Mouse (Mus musculus) urinary bladder, postnatal 25 days (tissue): Measurements from ENCODE around the gene Gm17332.
"Not testable (repeated sequence)": the region's sequence is repeated elsewhere in the genome, so short reads cannot be mapped to it uniquely, and the experiment has no call there.

Experiments used
- DNase-seq: peaks from one replicate; pipeline ENCODE4 v3.0.0; 2022; ENCODE audit warnings: low spot score

The Gm17332 gene

DNA sequence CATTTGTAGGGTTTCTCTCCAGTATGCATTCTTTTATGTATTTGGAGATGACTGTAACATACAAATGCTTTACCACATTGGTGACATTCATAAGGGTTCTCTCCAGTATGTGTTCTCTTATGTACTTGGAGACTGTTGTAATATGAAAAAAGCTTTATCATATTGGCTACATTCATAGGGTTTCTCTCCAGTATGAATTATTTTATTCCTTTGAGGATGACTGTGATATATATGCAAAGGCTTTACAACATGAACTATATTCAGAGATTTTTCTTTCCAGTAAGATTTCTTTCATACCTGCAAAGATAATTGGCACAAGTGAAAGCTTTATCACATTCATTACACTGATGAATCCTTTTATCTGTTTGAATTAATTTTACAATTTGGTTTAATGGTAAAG is at the start of gene Gm17332:
Gene Gm17332 (minus strand): TSS at position 101 of the 400 bp plus-strand sequence.
- DNase-seq, result no peak

DNA sequence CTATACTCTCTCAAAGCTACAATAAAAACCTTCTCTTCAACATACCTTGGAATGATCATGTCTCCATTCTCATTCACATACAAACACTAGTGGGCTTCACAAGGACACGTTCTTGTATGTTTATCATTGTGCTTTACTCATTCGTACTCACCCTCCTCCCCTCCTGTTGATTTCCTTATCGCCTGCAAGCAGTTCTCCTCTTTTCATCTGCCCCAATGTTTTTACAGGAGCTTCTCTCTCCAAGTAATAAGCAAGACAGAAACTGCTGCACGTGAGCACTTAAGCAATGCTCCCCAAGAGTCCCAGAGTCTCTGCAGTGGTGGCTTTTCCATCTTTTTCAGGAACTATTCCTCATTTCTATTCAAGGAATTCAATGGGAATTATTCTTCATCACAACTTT is 47.7 kb upstream of the Gm17332 start:
- no peak for DNase-seq

DNA sequence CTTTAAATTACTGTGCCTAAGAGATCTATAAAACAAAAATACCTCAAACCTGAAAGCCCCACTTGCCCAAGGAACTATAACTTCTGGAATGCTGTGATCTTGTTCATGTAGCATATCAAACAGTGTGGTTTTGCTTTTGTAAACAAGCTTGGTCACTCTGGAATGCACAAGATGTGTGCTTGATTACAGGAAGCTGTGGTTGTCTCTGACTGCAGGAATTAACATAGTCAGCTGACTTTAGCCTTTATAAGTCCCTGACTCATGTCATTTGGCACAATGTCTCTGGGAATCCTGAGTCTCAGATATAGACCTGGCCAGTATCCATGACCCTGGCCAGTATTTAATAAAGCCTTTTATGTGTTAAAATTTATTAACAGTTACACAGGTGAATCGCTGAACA is 43.1 kb upstream of the Gm17332 start:
- DNase-seq, result no peak

DNA sequence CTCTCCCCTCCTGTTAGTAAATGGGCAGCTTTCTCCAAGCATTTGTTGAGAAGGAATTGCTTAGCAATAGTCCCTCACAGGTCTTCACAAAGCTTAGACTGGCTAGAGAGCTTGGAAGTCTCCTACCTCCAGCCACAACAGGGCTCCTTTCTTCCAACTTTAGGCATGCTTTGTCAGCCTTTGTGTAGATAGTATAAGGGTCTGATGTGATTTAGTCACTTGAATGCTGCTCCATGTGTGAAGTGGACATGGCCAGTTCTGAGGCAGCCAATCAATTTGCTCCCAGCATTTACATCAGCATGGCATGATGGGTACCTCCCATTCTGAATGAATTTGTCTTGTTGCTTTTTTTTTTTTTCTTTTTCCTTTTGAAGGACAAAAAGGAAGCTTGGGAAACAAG is 35.7 kb upstream of the Gm17332 start:
- no peak for DNase-seq

DNA sequence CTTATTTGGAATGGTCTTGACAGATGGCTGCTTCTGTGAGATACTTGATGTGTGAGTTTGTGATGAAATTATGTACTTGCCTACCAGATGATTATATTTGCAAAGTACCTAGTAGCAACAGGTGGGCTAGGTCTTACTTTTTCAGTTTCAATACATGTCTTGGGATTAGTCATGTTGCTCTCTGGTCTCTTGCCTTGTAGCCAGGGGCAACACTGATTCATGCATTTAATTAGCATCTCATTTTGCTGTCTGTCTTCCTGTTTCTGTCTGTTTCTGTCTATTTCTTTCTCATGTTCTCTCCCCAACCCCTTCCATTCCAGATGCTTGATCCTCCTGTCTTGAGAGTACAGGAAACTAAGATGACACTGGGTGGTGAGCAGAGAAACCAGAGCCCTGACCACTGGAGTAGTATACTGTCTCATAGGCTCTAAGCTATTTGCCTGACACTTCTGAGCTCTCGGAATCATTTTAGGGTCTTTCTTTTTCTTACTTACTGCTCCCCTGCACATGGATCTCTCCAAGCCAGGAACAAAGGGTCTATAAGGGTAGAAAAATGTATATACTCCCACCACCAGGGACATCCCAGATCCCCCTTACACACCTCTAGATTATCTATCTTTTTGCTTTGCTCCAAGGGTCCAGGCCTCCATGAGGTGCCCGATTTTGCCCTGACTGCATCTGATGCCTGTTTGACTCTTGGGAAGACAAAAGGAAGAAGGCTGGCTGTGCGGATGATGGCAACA is 13.5 kb upstream of the Gm17332 start:
- no peak for DNase-seq

DNA sequence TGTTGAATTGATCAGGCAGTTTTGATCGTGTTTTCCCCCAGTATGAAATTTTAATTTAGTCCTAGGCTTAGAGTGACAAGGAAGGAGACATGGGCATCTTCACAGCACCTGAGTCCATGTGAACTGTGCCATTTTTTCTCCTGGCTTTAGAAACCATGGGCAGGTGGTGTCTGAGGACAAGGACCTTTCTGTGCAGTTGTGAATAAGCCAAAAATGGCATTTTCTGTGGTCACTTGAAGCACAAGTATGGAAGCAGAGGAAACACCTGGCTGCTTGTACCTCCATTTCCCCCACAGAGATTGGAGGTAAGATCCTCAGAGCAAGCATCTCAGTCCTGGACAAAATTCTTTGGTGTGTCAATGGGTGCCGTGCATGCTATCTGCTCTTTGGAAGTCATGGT is 12.5 kb upstream of the Gm17332 start:
- DNase-seq, result no peak

DNA sequence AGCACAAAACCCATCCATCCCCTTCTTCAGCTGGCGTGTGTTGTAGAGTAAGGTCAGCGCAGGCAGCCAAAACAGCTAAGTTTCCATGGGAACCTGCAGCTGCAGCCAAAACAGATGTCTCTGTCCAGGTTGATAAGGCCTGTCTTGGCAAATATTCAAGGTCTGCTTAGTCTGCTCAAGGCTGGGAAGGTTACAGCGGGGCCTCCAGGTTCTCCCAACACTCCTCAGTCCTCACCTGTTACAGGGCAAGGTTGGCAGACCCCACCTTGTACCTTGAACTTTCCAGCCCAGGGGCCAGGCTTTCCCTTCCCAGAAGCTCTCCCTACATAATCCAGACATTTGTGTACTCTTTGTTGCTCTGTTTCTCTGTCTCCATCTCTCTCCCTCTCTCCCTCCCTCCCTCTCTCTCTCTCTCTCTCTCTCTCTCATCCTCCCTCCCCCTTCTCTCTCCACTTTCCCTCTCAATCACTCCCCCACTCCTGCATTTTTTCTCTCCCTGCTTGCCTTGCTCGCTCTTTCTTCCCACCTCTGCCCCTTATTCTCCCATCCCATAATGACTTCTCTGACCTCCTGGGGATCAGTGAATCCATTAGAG is 12.1 kb downstream of the Gm17332 start:
- no peak for DNase-seq

DNA sequence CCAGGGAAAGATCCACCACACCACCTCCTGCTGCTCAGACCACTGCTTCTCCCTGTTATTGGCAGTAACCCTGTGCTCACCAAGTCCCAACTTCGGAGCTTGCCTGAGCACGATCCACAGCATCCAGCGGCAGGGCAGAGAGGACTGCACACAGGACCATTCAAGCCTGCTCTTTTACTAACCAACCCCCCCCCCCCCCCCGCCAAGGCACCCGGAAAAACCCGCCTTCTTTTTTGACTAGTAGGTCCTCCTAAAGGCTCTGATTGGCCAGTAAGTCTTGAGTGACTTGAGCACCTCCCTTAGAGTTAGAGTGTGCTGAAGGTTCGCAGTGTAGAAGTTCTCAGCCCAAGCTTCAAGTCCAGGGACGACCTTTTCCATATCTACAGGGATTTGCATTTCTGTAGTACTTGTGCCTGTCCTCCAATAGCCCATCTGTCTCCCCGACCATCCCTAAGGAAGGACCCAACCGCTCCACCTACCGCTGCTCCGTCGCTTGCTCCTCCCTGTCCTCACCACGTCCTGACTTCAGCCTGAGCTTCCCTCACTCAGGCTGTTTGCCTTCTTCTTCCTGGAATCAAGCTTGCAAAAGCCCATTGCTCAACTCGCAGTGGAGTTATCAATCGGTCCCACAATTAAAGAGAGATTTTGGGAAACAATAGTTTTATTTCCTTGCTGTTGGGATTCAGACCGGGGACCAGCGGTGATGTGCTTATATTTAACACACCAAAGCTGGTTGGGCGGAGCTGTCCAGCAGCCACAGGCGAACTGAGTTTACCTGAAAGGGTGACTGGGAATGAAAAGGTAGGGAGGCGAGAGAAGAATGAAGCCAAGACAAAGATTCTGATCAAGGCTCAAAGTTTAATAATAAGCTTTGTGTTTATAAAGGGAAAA is 12.9 kb downstream of the Gm17332 start:
- DNase-seq, result no peak

DNA sequence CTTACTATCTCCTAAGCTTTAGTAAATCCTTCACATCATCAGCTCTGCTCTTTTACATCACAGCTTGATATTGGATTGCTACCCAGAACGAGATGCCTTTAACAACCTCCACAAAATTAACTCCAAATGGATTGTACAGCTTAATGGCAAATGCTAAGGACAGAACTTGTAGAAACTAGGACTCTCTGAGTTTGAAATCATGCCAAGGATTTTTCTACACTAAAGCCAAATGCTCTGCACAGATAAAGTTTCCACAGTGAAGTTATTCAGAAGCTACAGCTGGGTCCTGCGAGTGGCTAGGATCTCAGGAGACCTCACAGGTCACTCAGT is 13.5 kb downstream of the Gm17332 start:
- no peak for DNase-seq

DNA sequence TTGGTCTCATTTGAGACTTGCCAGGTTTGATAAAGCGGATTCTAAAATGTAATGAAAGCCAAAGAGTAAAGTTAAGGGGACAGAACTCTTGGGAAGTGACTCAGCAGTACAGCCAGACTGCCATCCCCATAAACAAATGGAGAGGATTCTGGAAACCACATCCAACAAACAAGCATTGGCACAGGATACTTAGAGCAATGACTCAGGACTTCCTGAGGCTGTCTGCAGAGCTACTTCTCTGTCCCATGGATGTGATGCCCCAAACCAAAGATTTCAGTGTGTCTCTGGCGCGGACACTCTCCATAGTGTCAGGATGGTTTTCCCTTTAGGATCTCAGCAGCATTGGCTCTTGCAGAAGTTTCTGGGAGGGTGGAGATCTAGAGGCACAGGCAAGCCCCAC is 25.2 kb downstream of the Gm17332 start:
- no peak for DNase-seq

DNA sequence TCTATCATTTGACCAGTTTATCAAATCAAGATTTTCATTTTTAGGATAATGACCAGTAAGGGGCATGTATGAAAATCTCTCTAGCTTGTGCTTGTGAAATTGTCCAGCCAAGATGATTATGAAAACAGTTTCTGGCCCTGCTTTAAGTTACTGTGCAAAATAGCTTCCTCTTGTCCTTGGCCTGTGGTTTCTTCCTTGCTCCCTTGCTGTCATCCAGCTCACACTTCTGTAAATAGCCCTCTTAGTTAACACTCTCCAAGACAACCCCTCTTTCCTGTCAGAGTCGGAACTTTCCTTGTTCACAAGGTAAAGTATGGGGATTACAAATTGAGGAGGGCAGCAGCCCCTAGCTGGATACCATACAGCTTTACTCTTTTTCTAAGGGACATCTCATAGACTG is 43.9 kb downstream of the Gm17332 start:
- DNase-seq, result not testable (repeated sequence)

DNA sequence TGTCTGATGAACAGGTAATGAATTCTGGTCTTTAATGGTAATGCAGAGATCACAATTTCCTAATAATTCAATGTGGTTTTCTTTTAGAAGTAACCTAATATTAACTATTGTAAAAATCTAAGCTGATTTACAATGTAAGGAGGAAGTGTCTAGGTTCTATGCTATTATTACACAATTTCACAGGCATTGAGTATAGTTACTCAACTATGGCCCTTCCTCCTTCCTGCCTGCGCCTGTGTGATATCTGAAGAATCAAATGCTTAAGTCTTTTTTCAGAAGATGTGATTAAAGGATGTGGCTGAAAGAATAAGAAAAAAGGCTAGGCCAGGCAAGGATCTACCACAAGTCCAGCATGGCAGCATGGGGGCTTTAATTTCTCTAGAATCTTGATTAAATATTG is 47.4 kb downstream of the Gm17332 start:
- DNase-seq, result not testable (repeated sequence)

DNA sequence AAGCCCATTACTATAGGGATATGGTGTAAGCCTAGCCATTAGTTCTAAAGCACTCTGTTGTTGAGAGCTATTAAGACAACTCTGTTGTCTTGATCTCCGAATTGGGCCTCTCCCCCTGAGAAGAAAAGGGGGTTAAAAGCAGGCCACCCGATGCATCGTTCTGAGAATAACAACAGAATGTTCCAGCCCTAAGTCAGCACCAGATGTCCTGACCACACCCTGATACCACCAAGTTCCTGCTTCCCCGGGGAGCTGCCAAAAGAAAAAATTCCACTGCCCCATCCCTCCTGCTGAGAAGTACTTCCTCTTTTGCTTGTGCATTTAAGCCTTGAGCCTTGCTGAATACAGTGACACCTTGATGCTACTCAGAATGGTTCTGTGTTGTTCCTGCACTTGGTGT is 48.5 kb downstream of the Gm17332 start:
- DNase-seq, result not testable (repeated sequence)
